Mouse (Mus musculus) cerebellum, adult 11-12 months (tissue): Measurements from ENCODE around the gene Tkfc.
A peak's percentile ranks its signal among the peaks of the same experiment; 100 is the strongest.
"Not testable (repeated sequence)": the region's sequence is repeated elsewhere in the genome, so short reads cannot be mapped to it uniquely, and the experiment has no call there.

ENCODE experiments used
- DNase-seq: peaks from one replicate; pipeline ENCODE4 v3.0.0; 2022

Gene Tkfc

GRCm38 (mm10) chr19:10585112-10585511 is 20.3 kb downstream of the Tkfc start:
- DNase-seq, result no peak

- no peak for DNase-seq
These were observed 21.8 kb downstream of the Tkfc start for GRCm38 (mm10) chr19:10583550-10584146.

GRCm38 (mm10) chr19:10581984-10582383 is 23.5 kb downstream of the Tkfc start:
- DNase-seq, result no peak

- DNase-seq, result no peak
These were observed 24.7 kb downstream of the Tkfc start for GRCm38 (mm10) chr19:10580761-10581160.

- DNase-seq, result no peak
These were observed 25.4 kb downstream of the Tkfc start for GRCm38 (mm10) chr19:10580102-10580501.

- DNase-seq, result peak; percentile 89
These were observed 28.5 kb downstream of the Tkfc start, which contains the start of the genes Cyb561a3 and Tmem138 for GRCm38 (mm10) chr19:10576690-10577561. TSS of gene Cyb561a3 (plus strand) at chr19:10577172. TSS of gene Tmem138 (minus strand) at chr19:10577362.

- no peak for DNase-seq
These were observed 35.8 kb downstream of the Tkfc start for GRCm38 (mm10) chr19:10569627-10570026.

GRCm38 (mm10) chr19:10565217-10565616 is 40.2 kb downstream of the Tkfc start:
- DNase-seq, result no peak

- no peak for DNase-seq
These were observed 41.2 kb downstream of the Tkfc start for GRCm38 (mm10) chr19:10564278-10564677.

- no peak for DNase-seq
These were observed 43.1 kb downstream of the Tkfc start for GRCm38 (mm10) chr19:10562351-10562750.

- DNase-seq, result no peak
These were observed 43.7 kb downstream of the Tkfc start for GRCm38 (mm10) chr19:10561558-10562314.

- DNase-seq, result no peak
These were observed 45.3 kb downstream of the Tkfc start for GRCm38 (mm10) chr19:10560108-10560507.

- DNase-seq, result not testable (repeated sequence)
These were observed 47.5 kb downstream of the Tkfc start for GRCm38 (mm10) chr19:10557837-10558375.

- no peak for DNase-seq
These were observed 48.0 kb downstream of the Tkfc start for GRCm38 (mm10) chr19:10557430-10557829.

- DNase-seq, result no peak
These were observed 48.5 kb downstream of the Tkfc start for GRCm38 (mm10) chr19:10557001-10557400.

- DNase-seq, result peak; percentile 83
These were observed 49.6 kb downstream of the Tkfc start, which contains the start of gene Tmem216 for GRCm38 (mm10) chr19:10555624-10556510. TSS of gene Tmem216 (minus strand) at chr19:10556238.

GRCm38 (mm10) chr19:10539454-10539853 is 66.0 kb downstream of the Tkfc start:
- no peak for DNase-seq
